Mouse (Mus musculus) kidney, postnatal 0 days (tissue): Measurements from ENCODE around the gene Pim1. TPM values are rescaled to one million over a fixed set of nuclear protein-coding genes. Genes with fewer than 3 reads are reported as not detected.
A peak's percentile ranks its signal among the peaks of the same experiment; 100 is the strongest.

Experiments used
- ATAC-seq: fragments of 200-750 bp; cut with Nextera tagmentation; replicated peaks from 2 replicates; pipeline ENCODE4 v1.8.0; 2017; ENCODE audit warnings: low read depth, moderate number of reproducible peaks, moderate TSS enrichment, moderate library complexity; ENCODE audit not compliant: low FRiP score
- DNase-seq: peaks from one replicate; pipeline ENCODE4 v3.0.0-alpha.2; 2016; ENCODE audit warnings: low spot score
- H3K27ac ChIP-seq: fragments of 300-500 bp; sonication (generic); 2 replicates; pipeline ENCODE4 v1.5.1; 2014; ENCODE audit warnings: mild to moderate bottlenecking
- H3K27me3 ChIP-seq: fragments of 300-500 bp; sonication (generic); 2 replicates; pipeline ENCODE4 v1.6.1; 2014; ENCODE audit warnings: low read length, mixed read lengths; ENCODE audit not compliant: insufficient read depth
- H3K36me3 ChIP-seq: fragments of 300-500 bp; sonication (generic); 2 replicates; pipeline ENCODE4 v1.6.1; 2014; ENCODE audit warnings: low read length, mixed read lengths; ENCODE audit not compliant: insufficient read depth
- H3K4me1 ChIP-seq: fragments of 300-500 bp; sonication (generic); replicated peaks from 2 replicates; pipeline ENCODE4 v1.6.1; 2014; ENCODE audit warnings: antibody characterized with exemption, low read length, mixed read lengths; ENCODE audit not compliant: insufficient read depth
- H3K4me2 ChIP-seq: fragments of 300-500 bp; sonication (generic); 2 replicates; pipeline ENCODE4 v1.6.1; 2014; ENCODE audit warnings: mild to moderate bottlenecking, low read length, moderate library complexity, mixed read lengths
- H3K4me3 ChIP-seq: fragments of 300-500 bp; sonication (generic); replicated peaks from 2 replicates; pipeline ENCODE4 v1.5.1; 2014; ENCODE audit warnings: low read depth, low read length
- H3K9ac ChIP-seq: fragments of 300-500 bp; sonication (generic); 2 replicates; pipeline ENCODE4 v1.6.1; 2014; ENCODE audit warnings: low read depth, low read length
- H3K9me3 ChIP-seq: fragments of 300-500 bp; sonication (generic); replicated peaks from 2 replicates; pipeline ENCODE4 v1.6.1; 2016; ENCODE audit warnings: low read length, inconsistent platforms, mixed read lengths
- CTCF ChIP-seq: IDR thresholded peaks from 2 replicates; pipeline ENCODE4 v1.5.1; 2016; ENCODE audit warnings: antibody characterized with exemption, low read depth, mild to moderate bottlenecking, moderate library complexity
- WGBS: fragments of 180-500 bp; shearing (Covaris S2); extraction: QIAGEN DNeasy Blood & Tissue Kit; methylation state at CpG from one replicate; pipeline ENCODE4 v1.1.7; 2014; 5-methylcytosine and 5-hydroxymethylcytosine counted together
- polyA plus RNA-seq: library from polyadenylated mRNA; unstranded; fragments of >200 nt; fragmentation: Nextera tagmentation; extraction: Ambion mirVana; gene quantifications from 2 replicates; pipeline ENCODE4 v1.2.1, GENCODE M21; 2015

Gene Pim1
- polyA plus RNA-seq: 21.3 and 21.6 TPM in 2 replicates

DNA sequence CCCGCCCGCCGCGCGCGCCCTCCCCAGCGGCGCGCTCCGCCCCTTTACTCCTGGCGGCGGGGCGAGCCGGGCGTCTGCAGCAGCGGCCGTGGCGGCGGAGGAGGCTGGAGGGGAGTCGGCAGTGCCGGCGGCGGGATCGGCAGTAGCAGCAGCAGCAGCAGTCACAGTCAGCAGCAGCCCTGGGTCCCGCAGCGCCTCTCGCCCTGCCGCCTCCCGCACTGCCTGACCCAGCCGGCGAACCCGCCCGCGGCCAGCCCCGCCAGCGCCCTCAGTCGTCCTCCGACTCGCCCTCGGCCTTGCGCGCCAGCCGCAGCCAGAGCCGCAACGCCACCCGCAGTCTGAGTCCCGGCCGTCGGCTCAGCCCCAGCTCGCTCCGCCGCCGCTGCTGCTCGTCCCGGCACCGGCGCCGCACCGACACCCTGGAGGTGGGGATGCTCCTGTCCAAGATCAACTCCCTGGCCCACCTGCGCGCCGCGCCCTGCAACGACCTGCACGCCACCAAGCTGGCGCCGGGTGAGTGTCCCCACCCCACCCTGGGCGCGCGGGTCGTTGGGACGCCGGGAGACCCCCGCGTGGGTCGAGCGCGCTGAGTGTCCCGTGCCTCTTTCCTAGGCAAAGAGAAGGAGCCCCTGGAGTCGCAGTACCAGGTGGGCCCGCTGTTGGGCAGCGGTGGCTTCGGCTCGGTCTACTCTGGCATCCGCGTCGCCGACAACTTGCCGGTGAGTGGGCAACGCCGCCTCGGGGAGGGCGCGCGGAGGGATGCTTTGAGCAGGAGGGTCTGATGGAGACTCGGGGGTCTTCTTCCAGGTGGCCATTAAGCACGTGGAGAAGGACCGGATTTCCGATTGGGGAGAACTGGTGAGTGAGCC is at the start of gene Pim1:
Gene Pim1, plus strand, starts transcription at position 41 of the 869 bp plus-strand sequence.
- peak within 1 kb of the TSS; percentile 94 for H3K27ac ChIP-seq
- peak; percentile 30 for ATAC-seq
- peak within 1 kb of the TSS; percentile 89 for H3K4me2 ChIP-seq
- WGBS: under 1% methylated on average over 72 of the region's 99 CpGs
- TF ChIP-seq CTCF: no peak
- H3K27me3 ChIP-seq: no peaks in the 10 kb centered on the region
- H3K9ac ChIP-seq: peak within 1 kb of the TSS; percentile 97
- DNase-seq: peak; percentile 65
- H3K4me1 ChIP-seq: peaks cover 6% of the 10 kb centered on the region; the same call in 1 of the 2 replicates
- H3K4me3 ChIP-seq: peak within 1 kb of the TSS; percentile 96
- H3K36me3 ChIP-seq: peaks cover 13% of the 10 kb centered on the region
- no peaks in the 10 kb centered on the region for H3K9me3 ChIP-seq

DNA sequence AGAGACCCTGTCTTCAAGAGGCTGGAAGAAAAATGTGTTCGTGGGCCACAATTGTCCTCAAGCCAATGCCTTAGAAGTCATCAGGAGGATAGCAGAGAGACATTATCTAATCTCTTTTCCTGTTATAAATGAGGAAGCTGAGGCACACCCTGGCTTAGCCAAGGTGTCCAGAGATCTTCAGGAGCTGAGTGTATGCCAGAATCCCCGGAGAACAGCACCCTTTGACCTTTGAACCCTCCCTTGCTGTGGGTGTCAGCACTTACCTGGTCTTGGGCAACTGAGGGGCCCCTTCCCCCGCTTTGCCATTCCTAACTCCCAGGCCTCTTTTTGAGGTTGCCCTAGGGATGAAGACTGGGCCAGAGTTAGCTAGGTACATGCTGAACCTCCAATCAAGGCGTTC is 49.0 kb upstream of the Pim1 start:
- Histone ChIP-seq H3K4me3 (no peak overlapping the region), H3K4me1 (peaks cover 21% of the 10 kb centered on the region), H3K27me3 (no peaks in the 10 kb centered on the region), H3K4me2 (no peak overlapping the region), H3K9ac (no peak overlapping the region), H3K9me3 (no peaks in the 10 kb centered on the region), H3K36me3 (no peaks in the 10 kb centered on the region), H3K27ac (no peak overlapping the region)
- no peak for TF ChIP-seq CTCF
- 80% methylated on average over 4 of the region's 4 CpGs for WGBS
- no peak for ATAC-seq
- DNase-seq: no peak

DNA sequence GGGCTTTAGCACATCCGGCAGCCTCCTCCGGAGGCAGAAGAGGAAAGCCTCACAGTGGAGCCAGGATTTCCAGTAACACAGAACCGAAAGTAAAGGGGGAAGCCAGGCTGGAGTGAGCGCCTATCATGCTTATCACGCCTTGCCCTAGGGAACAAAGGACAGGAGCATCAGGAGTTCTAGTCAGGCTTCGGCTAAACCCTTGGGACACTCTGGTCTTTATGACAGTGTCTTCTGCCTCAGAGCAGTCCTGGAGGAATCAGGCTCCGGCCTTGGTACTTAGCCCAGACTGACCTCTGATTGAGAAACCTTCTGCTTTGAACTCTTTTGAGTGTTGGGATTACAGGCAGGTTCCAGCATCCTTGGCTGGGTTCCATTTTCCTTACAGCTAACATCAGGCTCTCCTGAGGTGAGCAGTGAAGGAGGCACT is 48.4 kb upstream of the Pim1 start:
- Histone ChIP-seq H3K36me3 (no peaks in the 10 kb centered on the region), H3K9ac (no peak overlapping the region), H3K4me3 (no peak overlapping the region), H3K27ac (0 out of 2 replicates have a peak overlapping the region, but pooled peaks have one; percentile 34), H3K4me1 (peaks cover 17% of the 10 kb centered on the region), H3K9me3 (no peaks in the 10 kb centered on the region), H3K4me2 (no peak overlapping the region), H3K27me3 (no peaks in the 10 kb centered on the region)
- TF ChIP-seq CTCF: no peak
- DNase-seq: no peak
- 54% methylated on average over 7 of the region's 7 CpGs for WGBS
- ATAC-seq: no peak

DNA sequence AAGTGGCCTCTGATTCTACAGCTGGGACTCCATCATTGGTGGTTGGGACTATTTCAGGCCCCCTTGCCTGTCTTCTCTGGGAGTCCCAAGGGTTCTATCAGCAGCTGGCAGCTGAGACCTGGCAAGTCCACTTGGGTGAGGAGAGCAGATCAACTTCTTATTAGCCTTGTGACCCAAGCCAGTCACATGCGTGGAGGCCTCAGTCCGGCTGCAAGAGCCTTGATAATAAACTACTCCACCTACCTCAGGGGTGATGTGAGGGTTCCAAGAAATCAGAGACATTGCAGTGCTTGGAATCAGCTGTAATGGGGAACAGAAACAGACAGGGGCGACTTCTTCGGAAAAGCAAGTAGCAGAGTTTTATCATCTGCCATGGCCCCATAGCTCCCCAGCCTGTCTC is 46.8 kb upstream of the Pim1 start:
- Histone ChIP-seq H3K27ac (no peak overlapping the region), H3K9me3 (no peaks in the 10 kb centered on the region), H3K4me1 (peaks cover 18% of the 10 kb centered on the region), H3K4me2 (no peak overlapping the region), H3K4me3 (no peak overlapping the region), H3K27me3 (no peaks in the 10 kb centered on the region), H3K9ac (no peak overlapping the region), H3K36me3 (no peaks in the 10 kb centered on the region)
- WGBS: 85% methylated on average over 4 of the region's 4 CpGs
- ATAC-seq (no peak), DNase-seq (no peak)
- no peak for TF ChIP-seq CTCF

DNA sequence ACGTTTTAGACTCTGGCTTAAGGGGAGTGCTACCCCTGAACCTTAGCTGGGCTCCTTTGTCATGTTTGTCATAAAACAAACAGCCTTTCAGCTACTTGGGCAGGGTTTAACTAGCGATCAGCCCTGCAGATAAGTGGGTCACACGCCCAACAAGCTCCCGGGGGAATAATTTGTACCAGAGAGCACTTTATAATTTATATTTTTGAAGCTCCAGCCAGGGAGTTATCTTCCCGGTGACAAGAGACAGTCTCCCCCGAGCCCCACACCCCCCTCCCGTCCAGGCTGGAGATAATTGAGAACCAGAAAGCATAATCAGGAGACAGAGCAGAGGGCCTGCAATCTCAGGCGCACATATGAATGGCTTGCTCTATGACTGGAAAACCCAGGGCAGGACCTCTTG is 45.5 kb upstream of the Pim1 start:
- no peak for ATAC-seq

DNA sequence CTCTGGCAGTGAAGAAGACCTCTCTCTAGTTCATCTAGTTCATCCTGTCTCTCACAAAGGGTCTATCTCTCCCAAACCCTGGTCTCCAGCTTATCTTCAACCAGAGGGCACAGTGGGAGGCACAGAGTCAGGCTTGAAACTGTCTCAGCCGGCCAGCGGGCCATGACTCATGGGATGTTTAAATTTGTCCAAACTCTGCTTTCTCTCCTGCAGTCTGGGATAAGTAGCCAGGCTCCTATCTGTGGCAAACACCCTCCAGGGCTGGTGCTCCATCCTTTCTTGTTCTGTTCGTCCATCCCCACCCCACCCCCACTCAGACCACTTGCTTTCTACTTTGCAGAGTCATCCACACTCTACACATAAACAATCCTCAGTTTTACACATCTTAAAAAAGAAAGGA is 43.2 kb upstream of the Pim1 start:
- no peaks in the 10 kb centered on the region for H3K9me3 ChIP-seq
- no peak overlapping the region for H3K9ac ChIP-seq
- H3K4me1 ChIP-seq: peaks cover 14% of the 10 kb centered on the region
- H3K27me3 ChIP-seq: no peaks in the 10 kb centered on the region
- 54% methylated on average over 3 of the region's 3 CpGs for WGBS
- no peak for TF ChIP-seq CTCF
- no peak overlapping the region for H3K4me3 ChIP-seq
- H3K36me3 ChIP-seq: no peaks in the 10 kb centered on the region
- no peak overlapping the region for H3K27ac ChIP-seq
- no peak overlapping the region for H3K4me2 ChIP-seq
- no peak for DNase-seq
- no peak for ATAC-seq

More for the DNA sequence above, 45.5 kb upstream of the Pim1 start:
- DNase-seq: peak; percentile 36
- 14% methylated on average over 8 of the region's 8 CpGs for WGBS
- Histone ChIP-seq H3K9ac (no peak overlapping the region), H3K4me3 (no peak overlapping the region), H3K36me3 (no peaks in the 10 kb centered on the region), H3K27me3 (no peaks in the 10 kb centered on the region), H3K4me1 (peaks cover 16% of the 10 kb centered on the region), H3K27ac (no peak overlapping the region), H3K4me2 (no peak overlapping the region), H3K9me3 (no peaks in the 10 kb centered on the region)
- no peak for TF ChIP-seq CTCF
